Mouse (Mus musculus) midbrain, postnatal 0 days (tissue): ENCODE data around the gene Slc41a3. TPM values are rescaled to one million over a fixed set of nuclear protein-coding genes. Genes with fewer than 3 reads are reported as not detected.
A peak's percentile ranks its signal among the peaks of the same experiment; 100 is the strongest.

Source experiments
- ATAC-seq: fragments of 200-750 bp; cut with Nextera tagmentation; 2 replicates; pipeline ENCODE4 v1.8.0; 2017; ENCODE audit warnings: moderate number of reproducible peaks, mild to moderate bottlenecking, moderate TSS enrichment, moderate library complexity; ENCODE audit not compliant: low FRiP score
- DNase-seq: peaks from one replicate; pipeline ENCODE4 v3.0.0-alpha.2; 2015; ENCODE audit warnings: low spot score
- H3K27ac ChIP-seq: fragments of 300-500 bp; sonication (generic); 2 replicates; pipeline ENCODE4 v1.5.1; 2014; ENCODE audit warnings: low read depth, mild to moderate bottlenecking, low read length, mixed read lengths
- H3K27me3 ChIP-seq: fragments of 300-500 bp; sonication (generic); 2 replicates; pipeline ENCODE4 v1.6.1; 2014; ENCODE audit warnings: low read length, control low read depth, mixed read lengths; ENCODE audit not compliant: insufficient read depth
- H3K36me3 ChIP-seq: fragments of 300-500 bp; sonication (generic); 2 replicates; pipeline ENCODE4 v1.6.1; 2014; ENCODE audit warnings: low read length, control low read depth, mixed read lengths; ENCODE audit not compliant: insufficient read depth
- H3K4me1 ChIP-seq: fragments of 300-500 bp; sonication (generic); 2 replicates; pipeline ENCODE4 v1.6.1; 2014; ENCODE audit warnings: mild to moderate bottlenecking, control low read depth, antibody characterized with exemption, low read length, mixed read lengths; ENCODE audit not compliant: insufficient read depth
- H3K4me2 ChIP-seq: fragments of 300-500 bp; sonication (generic); 2 replicates; pipeline ENCODE4 v1.6.1; 2014; ENCODE audit warnings: low read depth, mild to moderate bottlenecking, low read length, mixed read lengths; ENCODE audit not compliant: poor library complexity, severe bottlenecking
- H3K4me3 ChIP-seq: fragments of 300-500 bp; sonication (generic); 2 replicates; pipeline ENCODE4 v1.5.1; 2014; ENCODE audit warnings: low read depth, mild to moderate bottlenecking, low read length, moderate library complexity
- H3K9ac ChIP-seq: fragments of 300-500 bp; sonication (generic); replicated peaks from 2 replicates; pipeline ENCODE4 v1.6.1; 2014; ENCODE audit warnings: mild to moderate bottlenecking, low read length, moderate library complexity, mixed read lengths; ENCODE audit not compliant: poor library complexity, severe bottlenecking
- H3K9me3 ChIP-seq: fragments of 300-500 bp; sonication (generic); 2 replicates; pipeline ENCODE4 v1.6.1; 2016; ENCODE audit warnings: low read length, control low read depth
- CTCF ChIP-seq: IDR thresholded peaks from 2 replicates; pipeline ENCODE4 v1.5.1; 2016; ENCODE audit warnings: antibody characterized with exemption, mild to moderate bottlenecking
- WGBS: fragments of 180-500 bp; shearing (Covaris S2); extraction: QIAGEN DNeasy Blood & Tissue Kit; methylation state at CpG from one replicate; pipeline ENCODE4 v1.1.7; 2014; 5-methylcytosine and 5-hydroxymethylcytosine counted together
- microRNA-seq: library from miRNA; unstranded; fragments of <30 nt; microRNA quantifications from one replicate; pipeline ENCODE4, GENCODE M21; 2016; ENCODE audit warnings: borderline number of aligned reads
- polyA plus RNA-seq: library from polyadenylated mRNA; unstranded; fragments of >200 nt; fragmentation: Nextera tagmentation; extraction: Ambion mirVana; gene quantifications from 2 replicates; pipeline ENCODE4 v1.2.1, GENCODE M21; 2015
- total RNA-seq: library from RNA; depleted of rRNA; stranded (reverse); fragments of >200 nt; gene quantifications from 2 replicates; pipeline ENCODE4 v1.2.3, GENCODE M21; 2014; rRNA removed

Gene Slc41a3
- total and polyA plus RNA-seq, 2 experiments from 2014 or later, result 14.4 to 14.8 TPM

DNA sequence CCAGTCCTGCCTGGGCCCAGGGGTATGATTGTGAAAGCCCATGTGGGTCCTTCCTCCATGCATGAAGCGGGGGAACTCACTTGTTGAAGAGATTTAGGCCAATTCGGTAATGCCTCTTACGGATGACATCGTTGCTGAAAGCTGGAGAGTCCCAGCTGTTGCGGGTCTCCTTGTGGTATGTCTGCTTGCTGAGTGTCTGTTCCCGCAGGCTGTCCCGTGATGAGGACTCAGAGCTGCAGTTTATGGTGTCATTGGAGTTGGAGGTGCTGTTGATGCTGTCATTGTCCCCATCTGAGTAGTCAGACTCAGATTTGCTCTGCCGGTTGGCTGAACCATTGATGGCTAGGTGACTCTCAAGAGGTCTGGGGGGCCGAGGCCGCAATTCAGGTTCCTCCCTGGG, 85.0 kb downstream of the Slc41a3 start:
- Histone ChIP-seq H3K4me3 (no peak overlapping the region), H3K4me1 (no peaks in the 10 kb centered on the region), H3K27ac (no peak overlapping the region), H3K4me2 (no peak overlapping the region), H3K9ac (no peak overlapping the region), H3K9me3 (no peaks in the 10 kb centered on the region), H3K27me3 (no peaks in the 10 kb centered on the region), H3K36me3 (peaks cover 48% of the 10 kb centered on the region)
- WGBS, result 92% methylated on average over 10 of the region's 10 CpGs
- DNase-seq (no peak), ATAC-seq (no peak)
- no peak for TF ChIP-seq CTCF

- ATAC-seq (no peak), DNase-seq (no peak)
- Histone ChIP-seq H3K4me3 (no peak overlapping the region), H3K27me3 (no peaks in the 10 kb centered on the region), H3K4me1 (no peaks in the 10 kb centered on the region), H3K36me3 (peaks cover 49% of the 10 kb centered on the region), H3K9me3 (no peaks in the 10 kb centered on the region), H3K9ac (no peak overlapping the region), H3K4me2 (no peak overlapping the region), H3K27ac (no peak overlapping the region)
- no peak for TF ChIP-seq CTCF
- WGBS, result 90% methylated on average over 2 of the region's 2 CpGs
Observed at GRCm38 (mm10) chr6:90691935-90692334, 87.4 kb downstream of the Slc41a3 start.

DNA sequence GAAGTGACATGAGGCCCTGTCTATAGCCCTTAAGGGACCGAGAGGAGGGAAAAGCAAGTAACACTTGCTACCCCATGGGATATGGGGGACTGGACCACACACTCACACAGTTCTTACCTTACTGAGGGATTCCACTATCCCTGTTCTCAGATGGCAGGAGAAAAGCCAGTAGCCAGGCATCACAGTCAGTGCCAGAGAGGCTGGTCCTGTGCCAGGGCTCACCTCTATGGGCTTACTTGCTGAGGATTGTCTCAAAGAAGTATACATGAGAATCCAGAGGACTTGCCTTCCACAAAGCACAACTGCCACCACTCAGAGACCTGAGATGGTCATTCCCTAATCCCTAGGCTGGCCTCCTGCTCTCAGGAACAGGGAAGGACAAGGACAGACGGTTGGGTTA, 87.9 kb downstream of the Slc41a3 start:
- no peak for TF ChIP-seq CTCF
- 90% methylated on average over 2 of the region's 2 CpGs for WGBS
- Histone ChIP-seq H3K9me3 (no peaks in the 10 kb centered on the region), H3K27ac (no peak overlapping the region), H3K4me2 (no peak overlapping the region), H3K36me3 (peaks cover 49% of the 10 kb centered on the region), H3K27me3 (no peaks in the 10 kb centered on the region), H3K4me1 (no peaks in the 10 kb centered on the region), H3K4me3 (no peak overlapping the region), H3K9ac (no peak overlapping the region)
- no peak for ATAC-seq
- no peak for DNase-seq

GRCm38 (mm10) chr6:90695754-90696153, 91.2 kb downstream of the Slc41a3 start:
- H3K9me3 ChIP-seq, result no peaks in the 10 kb centered on the region
- no peaks in the 10 kb centered on the region for H3K27me3 ChIP-seq
- H3K4me1 ChIP-seq, result no peaks in the 10 kb centered on the region
- no peak overlapping the region for H3K9ac ChIP-seq
- H3K36me3 ChIP-seq, result peaks cover 22% of the 10 kb centered on the region
- no peak for TF ChIP-seq CTCF
- 72% methylated on average over 1 of the region's 1 CpGs for WGBS
- DNase-seq, result peak; percentile 38
- ATAC-seq, result no peak
- no peak overlapping the region for H3K4me3 ChIP-seq
- H3K27ac ChIP-seq, result no peak overlapping the region
- H3K4me2 ChIP-seq, result no peak overlapping the region

Small RNA genes lying within 50 kb of the gene (microRNA-seq; reads per million reads assigned to microRNA genes)
- not detected for gene Gm24816

Other genes starting within 250 kb of the Slc41a3 start
- 38.7 and 46.3 TPM in 2 replicates for gene Zxdc, start 235.2 kb upstream of the Slc41a3 start, total RNA-seq
- gene Zxdc, start 235.2 kb upstream of the Slc41a3 start, polyA plus RNA-seq, result 6.5 and 6.9 TPM in 2 replicates
- gene Cfap100, start 175.9 kb upstream of the Slc41a3 start, total RNA-seq, result 3.5 and 22.7 TPM in 2 replicates
- gene Cfap100, start 175.9 kb upstream of the Slc41a3 start, polyA plus RNA-seq, result 7.9 TPM in 2 replicates
- 34.2 and 35.1 TPM in 2 replicates for gene Klf15, start 142.1 kb upstream of the Slc41a3 start, total RNA-seq
- 20.6 and 22.3 TPM in 2 replicates for gene Klf15, start 142.1 kb upstream of the Slc41a3 start, polyA plus RNA-seq
- gene Aldh1l1, start 118.3 kb upstream of the Slc41a3 start, total RNA-seq, result 111 and 125 TPM in 2 replicates
- 83.8 and 101 TPM in 2 replicates for gene Aldh1l1, start 118.3 kb upstream of the Slc41a3 start, polyA plus RNA-seq